Mouse (Mus musculus): Measurements from ENCODE around the gene Olig1. TPM values are rescaled to one million over a fixed set of nuclear protein-coding genes. Genes with fewer than 3 reads are reported as not detected.

Olig1 gene
- polyA plus RNA-seq, 1 experiment from 2014 or later = not detected

DNA sequence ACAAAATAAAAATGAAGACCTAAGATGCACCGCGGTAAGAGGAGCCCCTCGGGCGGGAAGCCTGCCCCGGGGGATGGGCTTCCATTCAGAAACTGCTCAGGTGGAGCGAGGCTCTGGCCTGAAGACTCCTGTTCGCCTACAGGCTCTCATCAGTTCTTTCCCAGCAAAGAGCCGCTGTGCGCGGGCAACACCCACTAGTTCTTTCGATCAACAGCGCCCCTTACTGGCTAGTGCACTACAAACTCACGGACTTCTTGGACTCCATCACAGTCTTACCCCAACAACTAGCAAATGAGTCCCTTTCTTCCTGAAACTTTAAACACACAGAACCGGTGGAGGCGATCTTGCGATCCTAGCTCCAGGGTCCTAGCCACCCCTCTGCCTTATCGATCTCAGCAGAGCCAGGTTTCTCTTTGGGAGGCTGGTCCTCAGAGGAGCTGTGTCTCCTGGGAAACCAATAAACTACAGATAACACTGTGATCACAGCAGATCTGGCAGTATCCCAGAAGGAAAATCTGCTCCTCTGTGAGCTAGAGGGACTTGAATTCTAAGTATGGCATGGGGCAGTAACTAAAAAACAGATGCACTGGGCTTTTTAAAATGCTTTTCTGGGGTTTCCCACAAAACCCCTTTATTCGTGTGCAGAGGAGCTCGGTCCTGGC is 44.7 kb downstream of the Olig1 start:
- no peak overlapping the region for H3K4me3 ChIP-seq (ENCODE audit: low read depth, low read length)
- no peak overlapping the region for H3K9ac ChIP-seq (replicated peaks; ENCODE audit: low read depth, low read length)
- no peak overlapping the region for H3K27ac ChIP-seq (ENCODE audit: low read length)
- H3K4me2 ChIP-seq (replicated peaks; ENCODE audit: low read depth, low read length) = peak overlapping the region; percentile 24
- 8% methylated on average over 19 of the region's 19 CpGs for WGBS
- no peaks in the 10 kb centered on the region for H3K27me3 ChIP-seq (ENCODE audit: control insufficient read depth, insufficient read depth, low read length)
- H3K9me3 ChIP-seq (ENCODE audit: control insufficient read depth, low read depth, low read length) = no peaks in the 10 kb centered on the region
- no peaks in the 10 kb centered on the region for H3K36me3 ChIP-seq (ENCODE audit: control insufficient read depth, insufficient read depth, low read length)
- ATAC-seq (ENCODE audit: insufficient number of reproducible peaks, insufficient read depth, low FRiP score, low read depth) = no peak
- no peaks in the 10 kb centered on the region for H3K4me1 ChIP-seq (ENCODE audit: control insufficient read depth, insufficient read depth, low read length)

GRCm38 (mm10) chr16:91320191-91320590 is 50.6 kb downstream of the Olig1 start:
- no peaks in the 10 kb centered on the region for H3K9me3 ChIP-seq (ENCODE audit: control insufficient read depth, low read depth, low read length)
- H3K4me3 ChIP-seq (ENCODE audit: low read depth, low read length) = no peak overlapping the region
- no peak overlapping the region for H3K4me2 ChIP-seq (replicated peaks; ENCODE audit: low read depth, low read length)
- no peaks in the 10 kb centered on the region for H3K4me1 ChIP-seq (ENCODE audit: control insufficient read depth, insufficient read depth, low read length)
- H3K27ac ChIP-seq (ENCODE audit: low read length) = no peak overlapping the region
- H3K36me3 ChIP-seq (ENCODE audit: control insufficient read depth, insufficient read depth, low read length) = no peaks in the 10 kb centered on the region
- no peak overlapping the region for H3K9ac ChIP-seq (replicated peaks; ENCODE audit: low read depth, low read length)
- WGBS = 55% methylated on average over 10 of the region's 10 CpGs
- no peaks in the 10 kb centered on the region for H3K27me3 ChIP-seq (ENCODE audit: control insufficient read depth, insufficient read depth, low read length)
- ATAC-seq (ENCODE audit: insufficient number of reproducible peaks, insufficient read depth, low FRiP score, low read depth) = no peak

DNA sequence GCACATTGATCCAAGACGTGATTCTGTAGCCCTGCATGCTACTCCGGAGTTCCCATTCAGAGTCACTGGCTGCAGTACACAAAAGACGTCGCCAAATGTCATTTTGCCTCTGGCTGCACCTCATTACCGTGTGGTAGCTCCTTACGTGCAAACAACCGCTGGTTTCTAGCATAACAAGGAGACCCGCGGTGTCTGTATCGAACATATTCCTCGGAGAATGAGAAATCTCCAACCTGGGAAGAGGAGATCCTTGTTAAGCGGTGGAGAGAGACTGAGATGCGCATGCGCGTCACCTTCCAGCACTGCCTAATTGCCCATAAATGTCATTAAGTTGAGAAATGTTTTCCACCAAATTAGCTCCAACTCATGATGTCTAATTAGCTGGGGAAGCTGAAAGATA is 51.0 kb downstream of the Olig1 start:
- 71% methylated on average over 15 of the region's 15 CpGs for WGBS
- Histone ChIP-seq H3K27me3 (ENCODE audit: control insufficient read depth, insufficient read depth, low read length) (no peaks in the 10 kb centered on the region), H3K9ac (replicated peaks; ENCODE audit: low read depth, low read length) (no peak overlapping the region), H3K9me3 (ENCODE audit: control insufficient read depth, low read depth, low read length) (no peaks in the 10 kb centered on the region), H3K27ac (ENCODE audit: low read length) (no peak overlapping the region), H3K4me1 (ENCODE audit: control insufficient read depth, insufficient read depth, low read length) (no peaks in the 10 kb centered on the region), H3K4me2 (replicated peaks; ENCODE audit: low read depth, low read length) (no peak overlapping the region), H3K4me3 (ENCODE audit: low read depth, low read length) (no peak overlapping the region), H3K36me3 (ENCODE audit: control insufficient read depth, insufficient read depth, low read length) (no peaks in the 10 kb centered on the region)
- no peak for ATAC-seq (ENCODE audit: insufficient number of reproducible peaks, insufficient read depth, low FRiP score, low read depth)

Other genes starting within 250 kb of the Olig1 start
- 80.5 and 81.9 TPM in 2 replicates for gene Paxbp1, start 225.2 kb upstream of the Olig1 start, polyA plus RNA-seq (2014; fragmentation: Nextera tagmentation; extraction: Ambion mirVana)
- 0.39 TPM in 1 of 2 replicates, not detected in the other for gene 4932438H23Rik, start 174.7 kb upstream of the Olig1 start, polyA plus RNA-seq (2014; fragmentation: Nextera tagmentation; extraction: Ambion mirVana)
- not detected in 2 replicates for gene Olig2, start 44.3 kb upstream of the Olig1 start, polyA plus RNA-seq (2014; fragmentation: Nextera tagmentation; extraction: Ambion mirVana)
- 50.8 and 51.3 TPM in 2 replicates for gene Ifnar2, start 103.0 kb downstream of the Olig1 start, polyA plus RNA-seq (2014; fragmentation: Nextera tagmentation; extraction: Ambion mirVana)
- not detected in 2 replicates for gene Gm21970, start 121.9 kb downstream of the Olig1 start, polyA plus RNA-seq (2014; fragmentation: Nextera tagmentation; extraction: Ambion mirVana)
- gene Il10rb, start 136.4 kb downstream of the Olig1 start, polyA plus RNA-seq (2014; fragmentation: Nextera tagmentation; extraction: Ambion mirVana) = 33.0 and 34.1 TPM in 2 replicates
- 61.7 and 63.9 TPM in 2 replicates for gene Ifnar1, start 215.5 kb downstream of the Olig1 start, polyA plus RNA-seq (2014; fragmentation: Nextera tagmentation; extraction: Ambion mirVana)

Measured in stomach, embryonic 14.5 days (tissue).